Mouse (Mus musculus) left cerebral cortex, adult 11 months (tissue): ENCODE data around the gene Tlx2.
A peak's percentile ranks its signal among the peaks of the same experiment; 100 is the strongest.

Source experiments
- DNase-seq: peaks from one replicate; pipeline ENCODE4 v3.0.0; 2022; ENCODE audit warnings: low spot score

Gene Tlx2

DNA sequence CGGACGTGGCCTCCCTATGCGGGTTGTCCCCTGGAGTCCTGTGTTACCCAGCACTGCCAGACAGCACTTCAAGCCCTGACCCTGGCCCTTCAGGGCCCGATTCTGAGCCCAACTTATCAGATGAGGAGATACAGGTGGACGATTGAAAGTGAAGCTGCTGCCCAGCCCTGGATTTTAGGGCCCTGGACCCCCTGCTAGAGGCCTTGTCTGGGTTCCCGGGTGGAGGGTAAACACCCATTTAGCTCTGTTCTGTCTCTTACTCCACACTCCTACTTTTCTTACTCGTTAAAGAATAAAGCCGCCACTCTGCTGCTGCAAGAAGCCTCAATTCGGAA is 17.8 kb upstream of the Tlx2 start:
- DNase-seq: no peak

DNA sequence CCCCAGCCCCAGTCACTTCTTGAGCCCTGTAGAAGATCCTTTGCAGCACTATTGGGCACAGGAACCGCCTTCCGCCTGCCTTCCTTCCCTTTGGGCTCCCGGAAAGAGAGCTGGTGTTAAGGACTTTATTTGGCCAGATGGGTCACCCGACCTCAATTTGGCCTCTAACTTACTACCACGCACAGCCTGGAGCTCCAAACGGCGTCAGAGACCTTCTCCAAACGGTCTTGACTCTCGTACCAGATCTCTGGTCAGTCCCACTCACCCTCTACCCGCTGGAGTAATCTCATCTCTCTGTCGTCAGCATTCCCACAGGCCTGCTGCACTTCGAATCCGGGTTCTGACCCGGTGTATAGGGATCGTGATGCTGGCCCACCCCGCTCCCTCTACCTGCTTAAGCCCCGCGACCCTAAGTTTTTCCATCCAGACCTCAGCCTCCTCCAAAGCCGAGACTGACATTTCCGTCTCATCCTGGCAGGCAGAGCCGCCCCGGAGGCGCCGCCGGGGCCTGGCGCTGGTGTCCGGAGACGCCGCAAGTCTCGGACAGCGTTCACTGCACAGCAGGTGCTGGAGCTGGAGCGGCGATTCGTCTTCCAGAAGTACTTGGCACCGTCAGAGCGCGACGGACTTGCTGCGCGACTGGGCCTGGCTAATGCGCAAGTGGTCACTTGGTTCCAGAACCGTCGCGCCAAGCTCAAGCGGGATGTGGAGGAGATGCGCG is 17.3 kb upstream of the Tlx2 start:
- no peak for DNase-seq

DNA sequence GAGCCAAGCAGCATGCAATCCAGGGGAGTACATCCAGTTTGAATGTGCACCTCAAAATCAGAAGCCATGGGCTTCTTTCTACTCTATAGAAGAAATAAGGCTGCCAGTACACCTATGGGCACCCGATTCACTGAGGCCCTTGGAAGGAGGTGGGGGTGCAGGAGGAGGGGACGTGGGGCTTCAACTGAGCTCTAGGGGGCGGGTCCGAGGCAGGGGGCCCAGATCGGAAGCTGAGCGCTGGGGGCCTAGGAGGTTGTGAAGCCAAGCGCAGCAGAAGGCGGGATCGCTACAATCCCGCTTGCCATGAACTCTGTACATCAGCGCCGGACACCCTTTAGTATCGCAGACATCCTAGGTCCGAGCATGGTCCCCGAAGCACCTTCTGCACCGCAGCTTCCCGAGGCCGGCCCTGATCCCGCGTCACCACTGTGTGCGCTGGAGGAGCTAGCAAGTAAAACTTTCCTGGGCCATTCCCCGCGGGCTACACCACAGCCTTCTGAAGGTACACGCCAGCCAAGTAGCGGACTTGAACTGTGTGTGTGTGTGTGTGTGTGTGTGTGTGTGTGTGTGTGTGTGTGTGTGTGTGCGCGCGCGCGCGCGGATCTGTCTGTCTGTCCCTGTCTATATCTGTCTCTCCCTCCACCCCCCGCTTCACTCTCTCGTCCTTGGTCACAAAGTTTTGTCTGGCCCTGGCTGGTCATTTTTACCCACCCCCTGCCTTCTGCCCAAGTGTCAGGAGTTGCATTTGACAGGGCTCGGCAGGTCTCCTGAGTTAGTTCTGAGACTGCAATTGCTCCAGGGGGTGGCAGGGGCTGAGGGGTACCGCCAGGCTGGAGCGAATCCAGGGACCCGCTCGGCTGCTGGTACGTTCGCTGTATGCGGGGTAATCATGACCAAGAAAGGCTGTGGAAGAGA is 16.3 kb upstream of the Tlx2 start, which contains the start of gene Lbx2:
Gene Lbx2, plus strand, starts transcription at position 247 of the 915 bp plus-strand sequence.
- DNase-seq: no peak

DNA sequence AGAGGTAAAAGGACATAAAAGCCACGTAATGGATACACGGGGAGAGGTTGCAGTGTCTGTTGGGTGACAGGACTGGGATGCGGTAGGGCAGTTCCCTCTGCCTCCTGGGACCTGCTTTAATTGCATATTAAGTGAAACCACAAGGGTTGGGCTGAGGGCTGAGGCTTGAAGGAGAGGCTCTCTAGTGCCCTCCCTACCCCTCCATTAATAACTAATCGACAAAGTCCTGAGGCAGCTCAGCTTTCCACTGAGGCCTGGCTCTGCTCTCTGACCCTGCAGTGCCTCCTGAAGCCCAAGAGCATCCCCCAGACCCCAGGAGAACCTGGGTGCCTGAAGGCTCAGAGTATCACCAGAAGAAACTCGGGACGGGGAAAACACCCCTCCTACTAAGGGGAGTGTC is 14.4 kb upstream of the Tlx2 start:
- no peak for DNase-seq

DNA sequence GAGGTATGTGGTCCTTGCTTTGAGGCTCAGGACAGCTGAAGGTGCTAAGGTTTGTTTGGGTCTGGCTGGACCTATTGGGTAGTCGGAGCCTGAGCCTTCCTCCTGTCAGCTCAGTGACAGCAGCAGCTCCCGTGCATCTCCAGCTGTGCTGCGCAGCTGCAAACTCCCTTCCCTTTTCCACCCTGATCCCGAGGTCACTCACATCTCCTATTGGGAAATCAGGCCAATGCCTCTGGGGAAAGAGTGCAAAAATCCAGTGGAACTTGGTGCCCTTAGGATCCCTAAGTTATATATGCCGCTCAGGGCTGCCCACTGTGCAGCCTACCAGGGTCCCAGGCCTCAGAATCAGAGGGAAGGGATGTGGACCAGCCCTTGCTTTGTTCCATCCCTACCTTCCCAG is 13.4 kb upstream of the Tlx2 start:
- no peak for DNase-seq

DNA sequence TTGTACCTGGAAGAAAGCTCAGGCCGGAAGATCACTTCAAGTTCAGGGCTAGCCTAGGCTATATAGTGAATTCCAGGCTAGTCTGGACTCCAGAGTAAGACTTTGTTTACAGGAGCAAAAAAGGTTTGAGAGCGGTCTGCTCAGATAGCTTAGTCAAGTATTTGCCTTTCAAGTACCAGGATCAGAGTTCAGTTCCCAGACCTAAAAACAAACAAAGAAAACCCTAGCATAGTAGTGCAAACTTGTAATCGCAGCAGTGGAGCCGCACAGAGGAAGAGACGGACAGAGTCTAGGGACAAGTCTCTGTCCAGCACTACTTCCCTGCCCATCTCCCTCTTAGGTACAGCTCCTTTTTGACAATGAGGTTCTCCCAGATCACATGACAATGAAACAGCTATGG is 10.1 kb upstream of the Tlx2 start:
- DNase-seq: no peak

DNA sequence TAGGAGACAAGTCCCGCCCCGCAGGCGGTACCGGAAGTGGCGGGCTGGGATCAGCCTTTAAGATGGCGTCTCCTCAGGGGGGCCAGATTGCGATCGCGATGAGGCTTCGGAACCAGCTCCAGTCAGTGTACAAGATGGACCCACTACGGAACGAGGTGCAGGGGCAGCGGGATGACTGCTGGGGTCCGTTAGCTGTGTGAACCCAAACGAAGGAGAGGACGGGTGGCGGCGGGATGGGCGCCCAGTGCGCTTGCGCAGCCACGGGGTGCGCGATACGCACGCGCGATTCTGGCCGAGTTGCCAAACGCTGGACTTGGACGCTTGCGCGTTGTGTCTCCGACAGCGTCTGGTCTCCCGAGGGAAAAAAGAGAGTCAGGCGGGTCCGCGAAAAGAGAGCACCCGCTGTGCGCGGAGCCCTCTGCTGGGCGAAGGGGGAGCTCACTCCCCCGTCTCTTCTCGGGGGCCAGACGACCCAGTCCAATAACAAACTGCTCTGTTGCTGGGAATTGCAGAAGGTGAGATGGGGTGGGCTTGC is 8.3 kb upstream of the Tlx2 start:
- DNase-seq: peak; percentile 98

DNA sequence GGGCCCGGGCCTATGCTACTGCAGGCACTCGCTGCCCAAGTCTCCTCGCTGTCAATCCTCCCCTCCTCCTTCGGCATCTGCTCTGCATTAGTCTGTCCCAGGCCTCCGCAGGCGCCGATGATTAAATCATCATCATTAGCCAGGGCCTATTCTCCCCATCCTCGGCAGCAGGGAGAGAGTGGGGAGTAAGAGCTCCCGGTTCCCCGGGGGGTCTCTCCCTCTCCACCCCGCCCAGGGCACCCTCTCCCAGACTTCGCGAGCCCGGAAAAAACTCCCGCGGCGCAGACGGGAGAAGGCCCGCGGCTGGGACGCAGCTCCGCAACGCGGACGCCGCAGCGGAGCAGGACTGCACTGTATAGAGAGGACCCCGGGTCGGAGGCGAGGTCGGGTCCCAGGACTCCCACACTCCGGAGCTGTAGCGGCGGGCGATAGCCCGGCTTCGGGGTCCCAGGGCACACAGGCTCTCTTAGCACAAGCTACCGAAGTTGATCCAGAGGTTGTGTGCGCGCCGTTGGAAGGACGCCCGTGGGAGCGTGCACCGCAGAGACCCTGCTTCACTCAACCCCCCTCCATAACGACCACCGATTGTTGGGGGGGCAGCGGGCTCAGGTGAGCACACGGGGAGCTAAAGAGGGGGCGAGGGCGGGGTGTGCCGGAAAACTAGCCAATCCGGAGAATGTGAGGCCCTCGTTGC is 7.7 kb upstream of the Tlx2 start, which contains the start of gene Pcgf1:
Gene Pcgf1, plus strand, starts transcription at position 240 of the 694 bp plus-strand sequence.
- DNase-seq: no peak

DNA sequence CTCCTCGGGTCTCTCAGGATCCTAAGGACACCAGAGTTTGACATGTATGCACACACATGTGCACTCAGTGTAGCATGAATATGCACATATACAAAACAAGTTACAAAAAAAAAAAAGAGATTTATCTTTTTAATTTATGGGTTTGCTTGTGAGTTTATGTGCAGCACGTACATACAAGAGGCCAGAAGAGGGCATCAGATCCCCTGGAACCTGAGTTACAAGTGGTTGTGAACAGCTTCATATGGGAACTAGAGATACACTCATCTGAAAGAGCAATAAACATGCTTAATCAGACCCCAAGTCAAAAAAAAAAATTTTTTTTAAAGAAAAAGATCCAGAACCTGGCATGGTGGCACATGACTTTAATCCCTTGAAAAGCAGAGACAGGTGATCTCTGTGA is 4.9 kb upstream of the Tlx2 start:
- DNase-seq: no peak

DNA sequence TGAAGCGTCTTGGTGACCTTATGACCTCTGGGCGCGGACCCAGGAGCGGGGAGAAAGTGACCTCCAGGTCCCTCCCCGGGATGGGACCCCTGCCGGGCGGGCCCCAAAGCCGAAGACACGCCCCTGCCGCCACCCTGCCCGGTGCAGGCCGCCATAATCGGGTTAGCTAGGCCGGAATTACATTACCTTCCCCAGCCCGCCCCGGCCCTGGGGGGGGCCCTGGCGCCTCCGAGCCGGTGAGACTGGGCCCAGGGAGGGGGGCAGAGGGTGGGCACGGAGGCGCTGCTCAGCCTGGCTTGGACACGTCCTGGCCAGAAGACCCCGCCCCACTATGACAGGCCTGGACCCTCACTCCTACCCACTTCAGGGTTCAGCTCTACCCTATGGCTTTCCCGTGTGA is 1.1 kb upstream of the Tlx2 start:
- no peak for DNase-seq

DNA sequence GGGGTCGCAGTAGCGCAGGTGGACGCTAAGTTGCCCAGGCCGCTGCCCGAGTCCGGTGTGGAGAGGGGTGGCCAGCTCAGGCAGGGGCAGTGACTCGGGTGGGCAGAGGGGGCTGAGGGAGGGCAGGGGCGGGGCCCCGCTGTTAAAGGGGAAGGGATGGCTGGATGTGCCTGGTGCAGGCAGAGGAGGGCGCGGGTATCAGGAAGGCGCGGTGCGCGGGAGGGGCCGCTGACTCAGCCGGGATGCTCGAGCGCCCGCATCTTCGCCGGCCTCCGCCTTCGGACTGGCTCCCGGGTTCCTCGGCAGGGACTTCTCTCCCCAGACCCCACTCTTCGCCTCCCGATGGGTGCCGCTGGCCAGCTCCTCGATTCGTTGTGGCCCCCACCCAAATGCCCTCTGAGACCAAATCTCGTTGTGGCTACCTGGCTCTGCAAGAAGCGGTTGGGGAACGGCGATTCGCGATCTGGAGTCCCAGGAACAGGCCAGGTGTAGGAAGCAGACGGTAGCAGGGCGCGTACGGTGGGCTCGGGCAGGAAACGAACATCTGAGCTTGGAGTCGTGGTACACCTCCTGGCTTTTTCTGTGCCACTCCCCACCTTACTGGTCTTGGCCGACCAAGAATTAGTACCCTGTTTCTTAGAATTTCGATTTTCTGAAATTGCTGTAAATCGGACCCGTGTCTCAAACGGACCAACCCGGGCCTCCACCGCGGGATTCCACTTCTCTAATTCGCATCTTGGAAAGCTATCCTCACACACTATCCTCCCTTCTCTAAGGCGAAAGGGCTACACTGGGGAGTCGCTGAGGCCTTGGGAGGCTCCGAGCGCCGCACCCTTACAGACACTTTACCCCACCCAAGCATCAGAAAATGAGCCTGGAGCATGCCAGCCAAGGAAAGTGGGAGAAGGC is 472 bp upstream of the Tlx2 start:
- no peak for DNase-seq

DNA sequence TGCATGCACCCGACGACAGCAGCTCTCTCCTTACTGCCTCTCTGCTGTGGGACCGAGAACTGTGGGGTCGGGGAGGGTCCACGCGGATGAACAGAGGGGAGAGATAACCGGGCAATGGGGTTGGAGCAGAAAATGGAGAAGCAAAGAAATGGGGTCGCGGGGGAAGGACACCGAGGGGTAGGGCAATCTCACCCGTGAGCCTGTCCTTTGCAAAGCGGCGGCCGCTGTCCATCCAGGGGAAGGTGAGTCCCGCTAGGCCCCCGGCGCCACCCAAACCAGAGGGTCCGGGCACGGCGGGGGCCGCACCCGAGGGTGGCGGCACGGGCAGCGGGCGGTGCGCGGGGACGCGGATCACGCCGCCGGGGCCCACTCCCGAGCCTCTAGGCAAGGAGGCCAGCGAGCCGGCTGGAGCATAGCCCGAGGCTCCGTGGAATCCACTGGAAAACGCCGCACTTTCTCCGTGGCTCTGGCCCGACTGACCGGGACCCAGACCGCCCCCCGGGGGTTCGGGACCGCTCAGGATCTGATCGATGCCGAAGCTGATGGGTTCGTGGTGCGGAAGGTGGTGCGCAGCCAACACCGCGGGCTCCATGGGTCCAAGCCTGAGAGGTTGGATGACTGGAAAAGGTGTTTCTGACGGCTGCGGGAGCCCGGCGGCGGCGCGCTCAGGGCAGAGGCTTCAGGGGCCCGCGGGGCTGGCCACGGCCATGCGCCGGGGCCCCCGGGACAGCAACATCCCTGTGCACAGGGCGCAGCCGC is 426 bp downstream of the Tlx2 start:
- DNase-seq: no peak

DNA sequence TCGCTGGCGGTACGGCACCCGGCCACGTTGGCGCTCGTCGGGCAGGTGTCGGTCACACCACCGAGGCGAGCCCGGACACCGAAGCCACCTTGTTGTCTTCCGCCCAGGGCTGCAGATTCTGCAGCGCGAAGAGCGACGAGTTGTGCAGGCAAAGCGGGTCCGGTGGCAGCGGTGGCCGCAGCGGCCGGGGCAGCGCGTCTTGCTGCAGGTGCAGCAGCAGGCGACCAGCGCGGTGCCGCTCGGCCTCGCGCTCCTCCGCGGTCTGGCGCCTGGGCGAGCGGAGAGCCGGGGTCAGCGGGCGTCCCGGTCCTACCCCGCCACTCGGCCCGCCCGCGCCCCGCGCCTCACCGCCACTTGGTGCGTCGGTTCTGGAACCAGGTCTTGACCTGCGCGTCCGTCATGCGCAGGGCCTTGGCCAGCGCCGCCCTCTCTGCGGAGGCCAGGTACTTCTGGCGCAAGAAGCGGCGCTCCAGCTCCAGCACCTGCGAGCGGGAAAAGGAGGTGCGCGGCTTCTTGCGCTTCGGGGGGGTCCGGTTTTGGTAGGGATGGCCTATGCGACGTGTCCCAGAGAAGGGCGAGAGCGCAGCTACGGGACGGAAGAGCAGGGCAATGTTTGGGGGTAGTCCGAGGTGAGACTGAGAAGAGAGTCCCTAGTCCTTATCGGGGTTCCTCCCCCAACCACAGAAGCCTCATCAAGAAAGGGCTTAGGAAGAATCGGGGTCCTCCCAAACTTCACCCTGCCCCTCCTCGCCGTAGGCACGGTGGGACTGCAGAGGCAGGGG is 1.2 kb downstream of the Tlx2 start:
- DNase-seq: no peak

DNA sequence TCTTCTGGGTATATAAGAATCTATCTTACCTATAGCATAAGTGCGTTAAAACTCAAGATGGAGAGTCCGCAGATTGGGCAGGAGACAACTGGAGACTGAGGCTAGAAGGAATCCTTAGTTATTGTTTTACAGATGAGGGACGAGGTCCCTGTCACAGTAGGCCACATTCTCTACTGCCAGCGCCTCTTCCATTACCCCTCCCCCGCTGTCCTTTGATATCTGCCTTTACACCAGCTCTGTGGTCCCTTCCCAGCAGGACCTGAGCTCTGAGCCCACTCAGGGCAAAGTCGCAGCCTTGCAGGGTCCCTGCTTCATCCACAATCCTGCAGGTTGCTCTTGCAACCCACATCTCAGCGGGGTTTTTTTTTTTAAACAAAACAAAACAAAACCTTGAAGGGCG is 1.9 kb downstream of the Tlx2 start:
- no peak for DNase-seq

DNA sequence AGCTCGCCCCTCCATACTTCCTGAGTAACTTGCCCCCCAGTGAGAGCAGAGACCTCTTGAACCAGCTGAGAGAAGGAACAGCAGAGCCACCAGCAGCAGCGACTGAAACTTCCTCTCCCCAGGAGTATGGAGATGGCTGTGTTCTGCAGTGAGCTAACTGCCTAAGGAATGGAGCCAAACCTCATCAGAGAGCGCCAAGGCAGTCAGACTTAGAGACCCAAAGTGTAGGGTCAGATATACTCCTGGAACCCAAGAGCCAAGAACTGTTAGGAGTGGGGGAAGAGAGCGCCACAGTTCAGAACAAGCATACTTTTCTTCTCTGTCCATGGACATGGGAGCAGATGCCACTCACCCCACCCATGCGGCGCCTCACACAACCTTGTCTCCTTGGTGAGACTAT is 3.7 kb downstream of the Tlx2 start:
- no peak for DNase-seq

DNA sequence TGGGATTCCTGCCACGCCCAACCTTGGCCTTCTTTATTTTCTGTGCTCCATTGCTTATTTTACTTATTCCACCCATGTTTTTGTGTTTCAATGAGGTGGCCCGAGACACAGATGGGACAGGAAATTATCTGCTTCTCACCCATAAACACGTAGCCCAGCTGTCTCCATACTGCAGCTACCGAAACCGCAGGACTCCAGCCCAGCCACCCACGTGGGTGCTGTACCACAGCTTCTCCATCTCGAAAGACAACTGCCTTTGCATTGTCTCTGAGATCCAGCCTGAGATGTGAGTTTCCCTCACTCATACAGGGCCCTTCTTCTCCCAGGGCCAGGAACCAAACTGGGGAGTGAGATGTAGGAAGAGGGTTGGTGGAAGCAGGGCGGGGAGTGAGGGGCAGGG is 4.1 kb downstream of the Tlx2 start:
- no peak for DNase-seq

DNA sequence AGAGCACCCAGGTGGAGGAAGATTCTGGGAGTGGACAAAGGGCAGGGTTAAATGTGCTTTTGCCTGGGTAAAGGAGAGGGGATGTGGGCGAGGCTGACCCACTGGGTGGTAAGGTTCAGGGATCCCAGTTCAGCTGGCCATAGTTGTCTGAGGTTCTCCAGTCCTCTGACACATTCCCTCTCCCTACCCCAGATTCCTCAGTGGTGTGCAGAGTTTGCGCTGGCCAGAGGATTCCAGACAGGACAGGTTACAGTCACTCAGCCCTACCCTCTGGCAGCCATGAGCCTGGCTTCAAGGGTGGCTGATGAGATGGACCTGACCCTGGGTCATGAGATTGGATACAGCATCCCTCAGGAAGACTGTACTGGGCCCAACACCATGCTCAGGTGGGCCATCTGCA is 11.4 kb downstream of the Tlx2 start:
- DNase-seq: no peak

DNA sequence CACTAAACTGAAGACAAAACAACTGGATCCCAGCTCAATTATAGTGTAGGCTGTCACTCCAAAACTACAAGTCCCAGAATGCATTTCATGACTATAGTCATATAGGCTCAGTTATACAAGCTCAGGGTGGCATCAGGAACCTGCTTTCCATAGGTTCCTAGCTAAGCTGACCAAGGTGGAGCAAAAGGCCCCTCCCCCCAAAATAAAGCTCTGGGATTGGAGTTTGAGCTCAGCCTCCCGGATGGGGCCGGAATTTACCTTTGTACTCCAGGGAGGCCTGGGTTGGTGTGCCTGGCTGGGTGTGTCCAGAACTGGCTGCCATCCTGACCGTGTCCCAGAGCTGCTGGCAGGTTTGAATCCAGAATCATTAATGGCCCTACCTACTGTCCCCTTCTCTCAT is 12.3 kb downstream of the Tlx2 start, which contains the start of gene Dqx1:
Gene Dqx1, plus strand, starts transcription at position 55 of the 400 bp plus-strand sequence.
- no peak for DNase-seq

DNA sequence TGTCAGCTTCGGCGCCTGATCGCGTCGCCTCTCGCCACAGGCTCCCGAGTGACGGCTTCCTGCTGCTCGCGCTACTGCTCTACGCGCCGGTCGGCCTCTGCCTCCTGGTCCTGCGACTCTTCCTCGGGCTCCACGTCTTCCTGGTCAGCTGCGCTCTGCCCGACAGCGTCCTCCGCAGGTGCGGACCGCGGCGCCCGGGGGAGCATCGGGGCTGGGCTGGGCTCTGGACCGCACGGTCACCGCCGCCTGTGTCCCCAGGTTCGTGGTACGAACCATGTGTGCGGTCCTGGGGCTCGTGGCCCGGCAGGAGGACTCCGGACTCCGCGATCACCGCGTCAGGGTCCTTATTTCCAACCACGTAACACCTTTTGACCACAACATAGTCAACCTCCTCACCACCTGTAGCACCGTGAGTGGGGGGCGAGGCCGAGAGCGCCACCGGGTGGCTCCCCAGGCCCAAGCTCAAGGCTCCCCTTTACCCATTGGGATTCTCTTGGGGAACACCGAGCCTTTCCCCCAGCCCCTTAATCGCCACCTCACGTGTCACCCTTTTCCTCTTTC is 15.1 kb downstream of the Tlx2 start, which contains the start of gene Htra2:
Gene Htra2, minus strand, starts transcription at position 403 of the 561 bp plus-strand sequence.
- DNase-seq: no peak
